Mouse (Mus musculus) CD4-positive, CD25-positive, alpha-beta regulatory T cell, adult 2 months (primary cell): Measurements from ENCODE around the gene Ogfod3.

Source experiments
- DNase-seq: peaks from one replicate; pipeline ENCODE4 v3.0.0-alpha.2; 2012; ENCODE audit warnings: low read depth, low spot score

Gene Ogfod3

GRCm38 (mm10) chr11:121199851-121200250 is 4.7 kb downstream of the Ogfod3 start:
- DNase-seq: no peak

GRCm38 (mm10) chr11:121198622-121199021 is 5.9 kb downstream of the Ogfod3 start:
- DNase-seq: no peak

- DNase-seq: no peak
Observed at GRCm38 (mm10) chr11:121193415-121193814, 11.1 kb downstream of the Ogfod3 start.

GRCm38 (mm10) chr11:121192742-121193141 is 11.8 kb downstream of the Ogfod3 start:
- DNase-seq: no peak

GRCm38 (mm10) chr11:121189681-121190080 is 14.8 kb downstream of the Ogfod3 start:
- DNase-seq: no peak

GRCm38 (mm10) chr11:121176285-121177270 is 27.9 kb downstream of the Ogfod3 start:
- peak; percentile 76 for DNase-seq

- DNase-seq: no peak
Observed at GRCm38 (mm10) chr11:121174234-121174633, 30.3 kb downstream of the Ogfod3 start.

- DNase-seq: no peak
Observed at GRCm38 (mm10) chr11:121173203-121173602, 31.3 kb downstream of the Ogfod3 start.

- DNase-seq: no peak
Observed at GRCm38 (mm10) chr11:121163751-121164150, 40.8 kb downstream of the Ogfod3 start.

- DNase-seq: no peak
Observed at GRCm38 (mm10) chr11:121160636-121161346, 43.7 kb downstream of the Ogfod3 start.

GRCm38 (mm10) chr11:121159971-121160370 is 44.5 kb downstream of the Ogfod3 start, which contains the start of gene Uts2r:
TSS of gene Uts2r (plus strand) at chr11:121160271.
- DNase-seq: no peak

GRCm38 (mm10) chr11:121156411-121156891 is 48.1 kb downstream of the Ogfod3 start:
- DNase-seq: no peak

- DNase-seq: no peak
Observed at GRCm38 (mm10) chr11:121154203-121154602, 50.3 kb downstream of the Ogfod3 start.

- DNase-seq: peak; percentile 34
Observed at GRCm38 (mm10) chr11:121148193-121148592, 56.3 kb downstream of the Ogfod3 start.

GRCm38 (mm10) chr11:121145865-121146264 is 58.6 kb downstream of the Ogfod3 start, which contains the start of gene Tex19.1:
TSS of gene Tex19.1 (plus strand) at chr11:121146143.
- DNase-seq: no peak

- no peak for DNase-seq
Observed at GRCm38 (mm10) chr11:121143325-121144015, 61.0 kb downstream of the Ogfod3 start.

GRCm38 (mm10) chr11:121138732-121139131 is 65.8 kb downstream of the Ogfod3 start:
- no peak for DNase-seq

- no peak for DNase-seq
Observed at GRCm38 (mm10) chr11:121137682-121138081, 66.8 kb downstream of the Ogfod3 start.

GRCm38 (mm10) chr11:121134600-121134999 is 69.9 kb downstream of the Ogfod3 start:
- DNase-seq: no peak

GRCm38 (mm10) chr11:121129616-121130015 is 74.9 kb downstream of the Ogfod3 start:
- no peak for DNase-seq
